Mouse (Mus musculus): ENCODE data around the gene Flywch1. TPM values are rescaled to one million over a fixed set of nuclear protein-coding genes. Genes with fewer than 3 reads are reported as not detected.

The Flywch1 gene
- polyA plus RNA-seq, 1 experiment from 2014 or later = 48.9 TPM

GRCm38 (mm10) chr17:23749400-23750191, 21.8 kb downstream of the Flywch1 start:
- H3K4me3 ChIP-seq (replicated peaks) = peak overlapping the region; percentile 25
- no peak for ATAC-seq (ENCODE audit: insufficient read depth, low FRiP score, low read depth)

GRCm38 (mm10) chr17:23748631-23749391, 22.6 kb downstream of the Flywch1 start:
- Histone ChIP-seq H3K27ac (no peak overlapping the region; the same call in 1 of the 2 replicates), H3K9ac (no peak overlapping the region), H3K36me3 (peaks cover 21% of the 10 kb centered on the region), H3K27me3 (replicated peaks) (peaks cover 31% of the 10 kb centered on the region), H3K9me3 (no peaks in the 10 kb centered on the region), H3K4me3 (replicated peaks) (peak overlapping the region; percentile 25), H3K4me1 (peaks cover 26% of the 10 kb centered on the region), H3K4me2 (peak overlapping the region; percentile 43)
- 37% methylated on average over 10 of the region's 10 CpGs for WGBS
- 0 out of 2 replicates have a peak, but pooled peaks have one; percentile 21 for ATAC-seq (ENCODE audit: insufficient read depth, low FRiP score, low read depth)

More at GRCm38 (mm10) chr17:23749400-23750191, 21.8 kb downstream of the Flywch1 start:
- H3K9ac ChIP-seq = no peak overlapping the region
- peak overlapping the region; percentile 43 for H3K4me2 ChIP-seq
- peaks cover 24% of the 10 kb centered on the region for H3K27me3 ChIP-seq (replicated peaks)
- peaks cover 23% of the 10 kb centered on the region for H3K36me3 ChIP-seq
- no peaks in the 10 kb centered on the region for H3K9me3 ChIP-seq
- H3K27ac ChIP-seq = no peak overlapping the region; the same call in 1 of the 2 replicates
- 81% methylated on average over 11 of the region's 11 CpGs for WGBS
- peaks cover 24% of the 10 kb centered on the region for H3K4me1 ChIP-seq

- Histone ChIP-seq H3K4me1 (peaks cover 26% of the 10 kb centered on the region), H3K27me3 (replicated peaks) (peaks cover 39% of the 10 kb centered on the region), H3K27ac (no peak overlapping the region), H3K4me3 (replicated peaks) (no peak overlapping the region), H3K36me3 (peaks cover 13% of the 10 kb centered on the region), H3K9me3 (no peaks in the 10 kb centered on the region), H3K9ac (no peak overlapping the region), H3K4me2 (no peak overlapping the region)
- WGBS = 30% methylated on average over 6 of the region's 6 CpGs
- no peak for ATAC-seq (ENCODE audit: insufficient read depth, low FRiP score, low read depth)
Observed at GRCm38 (mm10) chr17:23748026-23748425, 23.4 kb downstream of the Flywch1 start.

- ATAC-seq (ENCODE audit: insufficient read depth, low FRiP score, low read depth) = no peak
- Histone ChIP-seq H3K4me2 (no peak overlapping the region), H3K9me3 (no peaks in the 10 kb centered on the region), H3K36me3 (peaks cover 8% of the 10 kb centered on the region), H3K9ac (no peak overlapping the region), H3K27me3 (replicated peaks) (peaks cover 44% of the 10 kb centered on the region), H3K4me3 (replicated peaks) (no peak overlapping the region), H3K4me1 (peaks cover 28% of the 10 kb centered on the region), H3K27ac (no peak overlapping the region)
- WGBS = 78% methylated on average over 3 of the region's 3 CpGs
Observed at GRCm38 (mm10) chr17:23747471-23747870, 23.9 kb downstream of the Flywch1 start.

GRCm38 (mm10) chr17:23746767-23747166, 24.6 kb downstream of the Flywch1 start:
- 81% methylated on average over 3 of the region's 3 CpGs for WGBS
- Histone ChIP-seq H3K4me3 (replicated peaks) (no peak overlapping the region), H3K9me3 (no peaks in the 10 kb centered on the region), H3K4me1 (peaks cover 31% of the 10 kb centered on the region), H3K27ac (no peak overlapping the region), H3K27me3 (replicated peaks) (peaks cover 51% of the 10 kb centered on the region), H3K36me3 (peaks cover 2% of the 10 kb centered on the region; the same call in 1 of the 2 replicates), H3K4me2 (no peak overlapping the region), H3K9ac (no peak overlapping the region)
- no peak for ATAC-seq (ENCODE audit: insufficient read depth, low FRiP score, low read depth)

- no peaks in the 10 kb centered on the region for H3K9me3 ChIP-seq
- H3K4me1 ChIP-seq = peaks cover 31% of the 10 kb centered on the region
- WGBS = 13% methylated on average over 12 of the region's 12 CpGs
- H3K36me3 ChIP-seq = no peaks in the 10 kb centered on the region
- H3K27me3 ChIP-seq (replicated peaks) = peaks cover 56% of the 10 kb centered on the region
- H3K4me3 ChIP-seq (replicated peaks) = peak overlapping the region; percentile 31; the same call in 1 of the 2 replicates
- peak overlapping the region; percentile 65 for H3K4me2 ChIP-seq
- no peak overlapping the region for H3K9ac ChIP-seq
- no peak overlapping the region for H3K27ac ChIP-seq
- ATAC-seq (ENCODE audit: insufficient read depth, low FRiP score, low read depth) = no peak
Observed at GRCm38 (mm10) chr17:23746311-23746710, 25.1 kb downstream of the Flywch1 start.

- Histone ChIP-seq H3K4me3 (replicated peaks) (peak within 1 kb of the TSS; percentile 31), H3K9me3 (no peaks in the 10 kb centered on the region), H3K27ac (no peak within 1 kb of the TSS), H3K4me2 (peak within 1 kb of the TSS; percentile 65), H3K9ac (0 out of 2 replicates have a peak within 1 kb of the TSS, but pooled peaks have one; percentile 16), H3K36me3 (no peaks in the 10 kb centered on the region), H3K4me1 (peaks cover 33% of the 10 kb centered on the region), H3K27me3 (replicated peaks) (peaks cover 61% of the 10 kb centered on the region)
- WGBS = under 1% methylated on average over 42 of the region's 45 CpGs
- ATAC-seq (ENCODE audit: insufficient read depth, low FRiP score, low read depth) = no peak
Observed at GRCm38 (mm10) chr17:23745301-23746251, 25.8 kb downstream of the Flywch1 start, which contains the start of gene Kremen2. Gene Kremen2 (minus strand): TSS chr17:23745833.

GRCm38 (mm10) chr17:23744651-23745050, 26.8 kb downstream of the Flywch1 start:
- Histone ChIP-seq H3K4me2 (peak overlapping the region; percentile 65), H3K4me3 (replicated peaks) (peak overlapping the region; percentile 31; the same call in 1 of the 2 replicates), H3K27me3 (replicated peaks) (peaks cover 61% of the 10 kb centered on the region), H3K9ac (no peak overlapping the region), H3K9me3 (no peaks in the 10 kb centered on the region), H3K36me3 (no peaks in the 10 kb centered on the region), H3K27ac (no peak overlapping the region), H3K4me1 (peaks cover 37% of the 10 kb centered on the region)
- WGBS = 6% methylated on average over 14 of the region's 14 CpGs
- no peak for ATAC-seq (ENCODE audit: insufficient read depth, low FRiP score, low read depth)

- no peak for ATAC-seq (ENCODE audit: insufficient read depth, low FRiP score, low read depth)
- Histone ChIP-seq H3K27me3 (replicated peaks) (peaks cover 61% of the 10 kb centered on the region), H3K9me3 (no peaks in the 10 kb centered on the region), H3K4me3 (replicated peaks) (no peak overlapping the region), H3K36me3 (no peaks in the 10 kb centered on the region), H3K4me1 (peaks cover 39% of the 10 kb centered on the region), H3K9ac (no peak overlapping the region), H3K4me2 (no peak overlapping the region), H3K27ac (no peak overlapping the region)
- 33% methylated on average over 8 of the region's 8 CpGs for WGBS
Observed at GRCm38 (mm10) chr17:23744076-23744475, 27.3 kb downstream of the Flywch1 start.

GRCm38 (mm10) chr17:23742941-23743340, 28.5 kb downstream of the Flywch1 start:
- H3K4me2 ChIP-seq = peak overlapping the region; percentile 40
- ATAC-seq (ENCODE audit: insufficient read depth, low FRiP score, low read depth) = no peak
- WGBS = 62% methylated on average over 12 of the region's 12 CpGs
- H3K27ac ChIP-seq = no peak overlapping the region
- H3K9me3 ChIP-seq = no peaks in the 10 kb centered on the region
- peaks cover 41% of the 10 kb centered on the region for H3K4me1 ChIP-seq
- peaks cover 61% of the 10 kb centered on the region for H3K27me3 ChIP-seq (replicated peaks)
- no peak overlapping the region for H3K9ac ChIP-seq
- H3K4me3 ChIP-seq (replicated peaks) = 0 out of 2 replicates have a peak overlapping the region, but pooled peaks have one; percentile 22
- no peaks in the 10 kb centered on the region for H3K36me3 ChIP-seq

- H3K27me3 ChIP-seq (replicated peaks) = peaks cover 61% of the 10 kb centered on the region
- no peak for ATAC-seq (ENCODE audit: insufficient read depth, low FRiP score, low read depth)
- peaks cover 41% of the 10 kb centered on the region for H3K4me1 ChIP-seq
- no peak overlapping the region for H3K27ac ChIP-seq
- H3K4me3 ChIP-seq (replicated peaks) = peak overlapping the region; percentile 22
- peak overlapping the region; percentile 40 for H3K4me2 ChIP-seq
- H3K36me3 ChIP-seq = no peaks in the 10 kb centered on the region
- no peak overlapping the region for H3K9ac ChIP-seq
- 7% methylated on average over 44 of the region's 44 CpGs for WGBS
- H3K9me3 ChIP-seq = no peaks in the 10 kb centered on the region
Observed at GRCm38 (mm10) chr17:23742210-23742793, 29.1 kb downstream of the Flywch1 start.

Measured in stomach, embryonic 15.5 days (tissue).